Mouse (Mus musculus): ENCODE measurements at regions not wholly inside any gene's neighbourhood (a gene's known extent, or its start where the extent isn't known, plus 50 kb on each side); places are given as distances from the start of the nearest gene placed in this dataset.

DNA sequence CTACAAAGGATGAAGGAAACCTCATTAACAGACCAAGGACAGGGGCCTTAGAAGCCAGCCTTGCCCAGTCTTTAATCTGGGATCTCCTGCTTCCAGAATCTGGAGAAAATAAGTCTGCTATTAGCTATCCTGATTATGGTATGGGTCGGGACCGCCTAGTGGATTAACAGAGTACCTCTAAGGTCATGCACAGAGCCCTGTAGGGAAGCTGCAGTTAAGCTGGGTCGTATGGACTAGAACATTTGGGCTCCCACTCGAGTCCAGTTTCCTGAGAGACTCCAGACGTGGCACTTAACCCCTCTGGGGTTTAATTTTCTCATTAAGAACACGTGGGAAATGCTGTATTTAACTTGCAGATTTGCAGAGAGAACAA lies 191.5 kb upstream of the Map3k1 start:
- Histone ChIP-seq H3K4me3 (no peak overlapping the region), H3ac (ENCODE audit: control insufficient read depth, insufficient read length) (no peak overlapping the region), H3K36me3 (ENCODE audit: control insufficient read depth, insufficient read depth) (no peaks in the 10 kb centered on the region), H3K27me3 (ENCODE audit: control insufficient read depth, insufficient read depth, insufficient read length) (no peaks in the 10 kb centered on the region), H3K79me2 (ENCODE audit: control insufficient read depth, insufficient read depth) (no peaks in the 10 kb centered on the region), H3K4me2 (ENCODE audit: low read depth) (no peak overlapping the region)
- TF ChIP-seq TCF3 (IDR thresholded peaks at IDR 0.05; ENCODE audit: insufficient read length, low read depth) (no peak), SRF (IDR thresholded peaks at IDR 0.05; ENCODE audit: control insufficient read depth, insufficient read length, low read depth) (no peak), POLR2AphosphoS2 (IDR thresholded peaks at IDR 0.05; ENCODE audit: insufficient read length, low read depth) (no peak), E2F4 (IDR thresholded peaks at IDR 0.05; ENCODE audit: insufficient read depth) (no peak), MYOD1 (IDR thresholded peaks at IDR 0.05; ENCODE audit: control insufficient read depth in 1 of 3, insufficient read length in 2 of 3, low read depth in 2 of 3) (no peak), REST (IDR thresholded peaks at IDR 0.05; ENCODE audit: insufficient read depth, insufficient read length) (no peak), TCF12 (IDR thresholded peaks at IDR 0.05; ENCODE audit: insufficient read depth, poor library complexity, severe bottlenecking) (no peak), MYOG (IDR thresholded peaks at IDR 0.05; ENCODE audit: control insufficient read depth in 1 of 3, insufficient read depth in 1 of 3, insufficient read length in 2 of 3, low read depth in 2 of 3) (no peak), POLR2A (IDR thresholded peaks at IDR 0.05; ENCODE audit: insufficient read length, low read depth) (no peak), MAX (IDR thresholded peaks at IDR 0.05; ENCODE audit: low read depth) (no peak), CEBPB (IDR thresholded peaks at IDR 0.05; ENCODE audit: insufficient read depth, poor library complexity, severe bottlenecking) (no peak), USF1 (IDR thresholded peaks at IDR 0.05; ENCODE audit: low read depth) (no peak)

- H3K4me3 ChIP-seq = no peak overlapping the region
- no peak overlapping the region for H3K4me2 ChIP-seq (ENCODE audit: low read depth)
- no peaks in the 10 kb centered on the region for H3K27me3 ChIP-seq (ENCODE audit: control insufficient read depth, insufficient read depth, insufficient read length)
- no peaks in the 10 kb centered on the region for H3K36me3 ChIP-seq (ENCODE audit: control insufficient read depth, insufficient read depth)
- H3ac ChIP-seq (ENCODE audit: control insufficient read depth, insufficient read length) = no peak overlapping the region
- TF ChIP-seq POLR2AphosphoS2 (IDR thresholded peaks at IDR 0.05; ENCODE audit: insufficient read length, low read depth) (no peak), MYOG (IDR thresholded peaks at IDR 0.05; ENCODE audit: control insufficient read depth in 1 of 3, insufficient read depth in 1 of 3, insufficient read length in 2 of 3, low read depth in 2 of 3) (no peak), E2F4 (IDR thresholded peaks at IDR 0.05; ENCODE audit: insufficient read depth) (no peak), TCF3 (IDR thresholded peaks at IDR 0.05; ENCODE audit: insufficient read length, low read depth) (no peak), REST (IDR thresholded peaks at IDR 0.05; ENCODE audit: insufficient read depth, insufficient read length) (no peak)
- H3K79me2 ChIP-seq (ENCODE audit: control insufficient read depth, insufficient read depth) = no peaks in the 10 kb centered on the region
Measured at GRCm38 (mm10) chr13:112000696-112001095, 191.9 kb upstream of the Map3k1 start.

- H3ac ChIP-seq (ENCODE audit: control insufficient read depth, insufficient read length) = no peak overlapping the region
- no peaks in the 10 kb centered on the region for H3K36me3 ChIP-seq (ENCODE audit: control insufficient read depth, insufficient read depth)
- no peaks in the 10 kb centered on the region for H3K27me3 ChIP-seq (ENCODE audit: control insufficient read depth, insufficient read depth, insufficient read length)
- no peaks in the 10 kb centered on the region for H3K79me2 ChIP-seq (ENCODE audit: control insufficient read depth, insufficient read depth)
- H3K4me3 ChIP-seq = no peak overlapping the region
- H3K4me2 ChIP-seq (ENCODE audit: low read depth) = no peak overlapping the region
- TF ChIP-seq TCF3 (IDR thresholded peaks at IDR 0.05; ENCODE audit: insufficient read length, low read depth) (no peak), E2F4 (IDR thresholded peaks at IDR 0.05; ENCODE audit: insufficient read depth) (no peak), MYOD1 (IDR thresholded peaks at IDR 0.05; ENCODE audit: control insufficient read depth in 1 of 3, insufficient read length in 2 of 3, low read depth in 2 of 3) (peak in 2 of 3 experiments; percentile 36 to 49)
Measured at GRCm38 (mm10) chr13:112001155-112002025, 192.6 kb upstream of the Map3k1 start.

- Histone ChIP-seq H3ac (ENCODE audit: control insufficient read depth, insufficient read length) (no peak overlapping the region), H3K79me2 (ENCODE audit: control insufficient read depth, insufficient read depth) (no peaks in the 10 kb centered on the region), H3K36me3 (ENCODE audit: control insufficient read depth, insufficient read depth) (no peaks in the 10 kb centered on the region), H3K4me2 (ENCODE audit: low read depth) (no peak overlapping the region), H3K4me3 (no peak overlapping the region), H3K27me3 (ENCODE audit: control insufficient read depth, insufficient read depth, insufficient read length) (no peaks in the 10 kb centered on the region)
- no peak for TF ChIP-seq TCF12 (IDR thresholded peaks at IDR 0.05; ENCODE audit: insufficient read depth, poor library complexity, severe bottlenecking)
- TF ChIP-seq MAX (IDR thresholded peaks at IDR 0.05; ENCODE audit: low read depth) = no peak
- no peak for TF ChIP-seq E2F4 (IDR thresholded peaks at IDR 0.05; ENCODE audit: insufficient read depth)
- no peak for TF ChIP-seq REST (IDR thresholded peaks at IDR 0.05; ENCODE audit: insufficient read depth, insufficient read length)
- no peak for TF ChIP-seq MYOD1 (IDR thresholded peaks at IDR 0.05; ENCODE audit: control insufficient read depth in 1 of 3, insufficient read length in 2 of 3, low read depth in 2 of 3)
- no peak for TF ChIP-seq SRF (IDR thresholded peaks at IDR 0.05; ENCODE audit: control insufficient read depth, insufficient read length, low read depth)
- no peak for TF ChIP-seq POLR2A (IDR thresholded peaks at IDR 0.05; ENCODE audit: insufficient read length, low read depth)
- TF ChIP-seq USF1 (IDR thresholded peaks at IDR 0.05; ENCODE audit: low read depth) = no peak
Measured at GRCm38 (mm10) chr13:112002661-112003347, 194.0 kb upstream of the Map3k1 start.

DNA sequence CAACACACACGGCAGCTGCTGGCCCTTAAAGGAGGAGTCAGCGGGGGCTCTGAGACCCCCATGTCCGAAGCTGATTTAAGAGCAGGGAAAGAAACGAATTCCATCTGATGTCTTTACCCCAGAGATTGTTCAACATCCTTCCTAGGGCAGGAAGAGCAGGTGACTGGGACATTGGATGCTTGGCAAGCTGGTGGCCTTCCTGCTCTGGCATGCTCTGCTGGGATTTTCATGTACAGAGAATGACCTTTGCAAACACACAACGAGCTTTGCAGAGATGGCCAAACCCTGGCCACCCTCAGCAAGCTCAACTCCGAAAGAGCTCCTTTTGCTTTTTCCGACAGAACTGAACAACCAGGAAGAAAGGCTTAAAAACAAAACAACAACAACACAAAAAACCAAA lies 194.7 kb upstream of the Map3k1 start:
- H3K4me3 ChIP-seq = no peak overlapping the region
- no peaks in the 10 kb centered on the region for H3K36me3 ChIP-seq (ENCODE audit: control insufficient read depth, insufficient read depth)
- H3K79me2 ChIP-seq (ENCODE audit: control insufficient read depth, insufficient read depth) = no peaks in the 10 kb centered on the region
- H3K27me3 ChIP-seq (ENCODE audit: control insufficient read depth, insufficient read depth, insufficient read length) = no peaks in the 10 kb centered on the region
- no peak for TF ChIP-seq TCF3 (IDR thresholded peaks at IDR 0.05; ENCODE audit: insufficient read length, low read depth)
- TF ChIP-seq SRF (IDR thresholded peaks at IDR 0.05; ENCODE audit: control insufficient read depth, insufficient read length, low read depth) = no peak
- no peak for TF ChIP-seq E2F4 (IDR thresholded peaks at IDR 0.05; ENCODE audit: insufficient read depth)
- no peak overlapping the region for H3K4me2 ChIP-seq (ENCODE audit: low read depth)
- no peak overlapping the region for H3ac ChIP-seq (ENCODE audit: control insufficient read depth, insufficient read length)

Measured in myocyte (in vitro differentiated cells).